Mouse (Mus musculus): Measurements from ENCODE around the gene Itgb1bp1. TPM values are rescaled to one million over a fixed set of nuclear protein-coding genes. Genes with fewer than 3 reads are reported as not detected.

Itgb1bp1 gene
- 38.9 and 42.5 TPM in 2 replicates for polyA plus RNA-seq (2015; fragmentation: Nextera tagmentation; extraction: Ambion mirVana)

GRCm38 (mm10) chr12:21286243-21286622 lies at the start of gene Itgb1bp1:
Gene Itgb1bp1, minus strand, starts transcription at chr12:21286284.
- H3K9ac ChIP-seq, result peak within 1 kb of the TSS; percentile 83
- peak within 1 kb of the TSS; percentile 67 for H3K4me2 ChIP-seq
- H3K4me1 ChIP-seq (replicated peaks), result peaks cover 38% of the 10 kb centered on the region
- peak within 1 kb of the TSS; percentile 92 for H3K27ac ChIP-seq (replicated peaks)
- H3K9me3 ChIP-seq, result no peaks in the 10 kb centered on the region
- ATAC-seq (ENCODE audit: low read depth), result peak; percentile 96
- peak within 1 kb of the TSS; percentile 69 for H3K4me3 ChIP-seq
- no peaks in the 10 kb centered on the region for H3K27me3 ChIP-seq
- WGBS, result under 1% methylated on average over 28 of the region's 28 CpGs
- H3K36me3 ChIP-seq, result peaks cover 15% of the 10 kb centered on the region

DNA sequence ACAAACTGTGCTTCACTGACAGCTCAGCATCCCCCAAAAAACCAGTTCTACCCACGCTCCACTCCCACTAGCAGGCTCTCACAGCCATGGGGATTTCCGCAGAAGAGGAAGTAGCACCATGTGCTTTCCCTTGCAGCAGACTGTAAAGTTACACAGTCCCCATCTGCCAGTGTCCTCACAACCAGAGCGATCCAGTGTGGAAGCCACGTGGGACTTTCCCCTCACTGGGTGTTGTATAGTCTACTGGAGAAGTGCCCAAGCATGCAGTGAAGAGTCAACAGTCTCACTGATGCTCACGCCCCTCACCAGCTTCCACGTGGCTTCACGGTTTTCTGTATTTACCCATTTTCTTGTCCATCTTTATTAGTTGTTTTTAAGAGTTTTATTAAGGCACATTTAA lies 49.8 kb upstream of the Itgb1bp1 start:
- Histone ChIP-seq H3K9ac (no peak overlapping the region), H3K4me3 (no peak overlapping the region), H3K36me3 (peaks cover 79% of the 10 kb centered on the region), H3K4me2 (no peak overlapping the region), H3K27me3 (no peaks in the 10 kb centered on the region), H3K27ac (replicated peaks) (no peak overlapping the region), H3K4me1 (replicated peaks) (no peaks in the 10 kb centered on the region), H3K9me3 (no peaks in the 10 kb centered on the region)
- ATAC-seq (ENCODE audit: low read depth), result no peak
- 88% methylated on average over 7 of the region's 7 CpGs for WGBS

DNA sequence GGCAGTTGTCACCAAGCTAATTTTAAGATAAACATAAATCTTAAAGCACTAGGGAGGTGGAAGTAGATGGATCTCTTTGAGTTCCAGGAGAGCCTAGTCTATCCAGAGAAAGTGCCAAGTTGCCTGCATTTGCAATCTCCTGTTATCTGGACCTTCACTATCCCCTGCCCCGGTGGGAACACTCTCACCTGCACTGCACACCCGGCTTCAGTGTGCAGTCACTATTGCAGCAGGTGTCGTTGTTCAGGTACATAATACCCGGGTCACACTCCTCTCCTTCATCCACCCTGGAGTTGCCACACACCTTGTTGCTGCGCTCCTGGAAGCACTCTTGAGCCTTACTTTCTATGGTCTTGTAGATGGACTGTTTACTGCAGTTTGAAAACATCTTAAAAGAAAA lies 47.7 kb upstream of the Itgb1bp1 start:
- H3K36me3 ChIP-seq, result peaks cover 78% of the 10 kb centered on the region
- WGBS, result 97% methylated on average over 5 of the region's 5 CpGs
- H3K4me3 ChIP-seq, result no peak overlapping the region

DNA sequence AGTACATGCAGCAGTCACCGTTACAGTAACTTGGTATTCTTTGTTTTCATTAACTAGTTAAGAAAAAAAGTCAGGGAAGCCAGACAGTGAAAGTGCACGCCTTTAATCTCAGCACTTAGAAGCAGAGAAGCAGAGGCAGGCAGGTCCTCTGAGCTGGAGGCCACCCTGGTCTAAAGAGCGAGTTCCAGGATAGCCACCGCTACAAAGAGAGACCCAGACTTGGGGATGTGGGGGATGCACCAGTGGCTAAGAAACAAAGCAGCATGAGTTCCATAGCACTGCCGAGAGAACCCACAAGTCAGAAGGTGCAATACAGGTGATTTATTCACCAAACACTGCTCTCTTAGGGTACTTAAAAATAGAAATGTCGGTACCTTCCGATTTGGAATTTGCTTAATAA lies 46.9 kb upstream of the Itgb1bp1 start:
- peaks cover 80% of the 10 kb centered on the region for H3K36me3 ChIP-seq
- no peak for ATAC-seq (ENCODE audit: low read depth)
- WGBS, result 94% methylated on average over 7 of the region's 7 CpGs

More for the DNA sequence above, 47.7 kb upstream of the Itgb1bp1 start:
- H3K9me3 ChIP-seq, result no peaks in the 10 kb centered on the region
- H3K9ac ChIP-seq, result no peak overlapping the region
- ATAC-seq (ENCODE audit: low read depth), result no peak
- no peak overlapping the region for H3K4me2 ChIP-seq
- no peaks in the 10 kb centered on the region for H3K27me3 ChIP-seq
- H3K27ac ChIP-seq (replicated peaks), result no peak overlapping the region
- no peaks in the 10 kb centered on the region for H3K4me1 ChIP-seq (replicated peaks)

GRCm38 (mm10) chr12:21331711-21332110 lies 45.6 kb upstream of the Itgb1bp1 start:
- no peak overlapping the region for H3K27ac ChIP-seq (replicated peaks)
- no peaks in the 10 kb centered on the region for H3K9me3 ChIP-seq
- no peak overlapping the region for H3K4me3 ChIP-seq
- peaks cover 87% of the 10 kb centered on the region for H3K36me3 ChIP-seq
- H3K27me3 ChIP-seq, result no peaks in the 10 kb centered on the region
- WGBS, result 66% methylated on average over 6 of the region's 6 CpGs
- H3K9ac ChIP-seq, result no peak overlapping the region
- no peaks in the 10 kb centered on the region for H3K4me1 ChIP-seq (replicated peaks)
- no peak overlapping the region for H3K4me2 ChIP-seq
- ATAC-seq (ENCODE audit: low read depth), result no peak

More for the DNA sequence above, 46.9 kb upstream of the Itgb1bp1 start:
- no peak overlapping the region for H3K9ac ChIP-seq
- no peaks in the 10 kb centered on the region for H3K4me1 ChIP-seq (replicated peaks)
- H3K9me3 ChIP-seq, result no peaks in the 10 kb centered on the region
- no peak overlapping the region for H3K4me2 ChIP-seq
- H3K27ac ChIP-seq (replicated peaks), result no peak overlapping the region
- H3K4me3 ChIP-seq, result no peak overlapping the region
- H3K27me3 ChIP-seq, result no peaks in the 10 kb centered on the region

DNA sequence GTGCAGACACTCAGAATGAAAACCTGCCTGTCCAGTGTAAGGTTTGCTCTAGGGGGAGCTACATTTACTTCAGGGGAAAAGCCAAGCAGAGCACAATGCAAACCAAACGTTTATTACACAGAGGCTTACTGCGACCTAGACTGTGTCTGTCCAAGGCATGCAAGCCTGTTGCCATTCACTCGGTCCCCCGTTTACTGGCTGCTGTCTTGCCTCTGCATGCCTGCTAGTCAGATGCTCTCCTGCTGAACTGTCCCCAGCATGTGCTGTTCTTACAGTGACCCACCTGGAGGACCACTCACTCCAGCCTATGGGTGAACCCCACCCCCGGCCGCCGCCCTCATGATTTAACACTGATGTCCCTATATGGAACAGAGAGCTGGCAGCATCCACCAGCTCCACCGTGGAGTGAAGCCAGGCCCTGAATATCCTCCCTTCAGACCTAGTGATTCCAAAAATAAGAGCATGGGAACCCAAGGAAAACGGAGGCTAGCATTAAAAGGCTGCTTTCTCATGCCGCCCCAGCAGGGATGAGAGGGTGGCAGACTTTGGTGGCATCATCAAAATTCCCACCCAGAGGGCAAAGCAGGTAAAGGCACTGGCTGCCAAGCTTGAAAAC lies 45.0 kb upstream of the Itgb1bp1 start:
- Histone ChIP-seq H3K4me2 (no peak overlapping the region), H3K36me3 (peaks cover 87% of the 10 kb centered on the region), H3K27me3 (no peaks in the 10 kb centered on the region), H3K9ac (no peak overlapping the region), H3K4me1 (replicated peaks) (no peaks in the 10 kb centered on the region), H3K4me3 (no peak overlapping the region), H3K9me3 (no peaks in the 10 kb centered on the region), H3K27ac (replicated peaks) (no peak overlapping the region)
- 95% methylated on average over 10 of the region's 10 CpGs for WGBS
- ATAC-seq (ENCODE audit: low read depth), result no peak

DNA sequence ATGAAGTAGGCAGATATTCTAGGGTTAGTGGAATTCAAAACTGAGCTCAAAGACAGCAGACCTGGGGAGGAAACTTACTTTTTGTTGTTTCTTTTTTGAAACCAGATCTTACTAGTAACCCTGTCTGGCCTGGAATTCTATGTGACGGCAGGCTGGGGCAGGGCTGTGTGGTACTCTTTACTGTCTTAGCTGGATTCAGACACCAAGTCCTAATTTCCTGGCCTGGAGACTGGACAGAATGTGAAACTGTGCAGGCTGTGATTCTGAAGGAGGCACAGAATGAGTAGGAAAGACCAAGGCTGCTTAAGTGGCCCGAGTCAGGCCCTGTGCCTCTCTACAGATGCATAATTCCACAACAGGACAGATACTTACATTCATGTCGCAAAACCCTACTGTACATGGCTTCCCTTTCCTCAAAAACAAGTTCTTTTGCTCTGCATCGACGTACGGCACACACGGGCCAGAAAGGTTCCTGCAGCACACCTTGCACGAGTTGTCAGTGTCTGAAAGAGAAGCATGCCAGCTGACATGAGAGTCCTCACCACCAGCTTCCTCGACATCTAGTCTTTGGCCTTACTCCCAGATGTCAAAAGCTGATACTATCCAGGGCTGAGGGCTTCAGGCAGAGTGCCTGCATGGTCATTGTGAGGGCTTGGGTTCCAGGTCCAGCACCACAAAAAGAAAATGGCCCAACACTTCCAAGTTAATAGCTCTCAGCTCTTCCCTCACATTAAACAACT lies 43.7 kb upstream of the Itgb1bp1 start:
- Histone ChIP-seq H3K36me3 (peaks cover 87% of the 10 kb centered on the region), H3K27ac (replicated peaks) (no peak overlapping the region), H3K4me3 (no peak overlapping the region), H3K27me3 (no peaks in the 10 kb centered on the region), H3K9ac (no peak overlapping the region), H3K9me3 (no peaks in the 10 kb centered on the region), H3K4me2 (no peak overlapping the region), H3K4me1 (replicated peaks) (no peaks in the 10 kb centered on the region)
- 95% methylated on average over 9 of the region's 9 CpGs for WGBS
- no peak for ATAC-seq (ENCODE audit: low read depth)

DNA sequence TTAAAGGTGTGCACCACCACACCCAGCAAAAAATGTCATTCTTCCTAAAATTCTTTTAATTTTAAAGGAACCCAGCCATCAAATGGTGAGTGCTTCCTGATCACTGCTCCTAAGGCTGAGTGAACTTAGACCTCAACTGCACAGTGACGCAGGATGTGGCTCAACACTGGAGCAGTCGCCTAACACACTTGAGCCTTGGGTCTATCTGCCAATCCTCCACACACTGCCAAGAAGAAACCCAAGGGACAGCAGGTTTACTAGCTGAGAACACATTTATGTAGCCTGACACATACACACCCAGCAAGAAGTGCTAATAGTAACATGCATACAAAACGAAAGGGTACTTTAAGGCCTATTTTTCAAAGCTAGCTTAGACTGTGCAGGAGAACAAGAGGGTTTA lies 40.2 kb upstream of the Itgb1bp1 start:
- H3K27ac ChIP-seq (replicated peaks), result no peak overlapping the region
- 90% methylated on average over 3 of the region's 3 CpGs for WGBS
- no peak overlapping the region for H3K4me2 ChIP-seq
- H3K4me1 ChIP-seq (replicated peaks), result no peaks in the 10 kb centered on the region
- H3K4me3 ChIP-seq, result no peak overlapping the region
- H3K9ac ChIP-seq, result no peak overlapping the region
- peaks cover 85% of the 10 kb centered on the region for H3K36me3 ChIP-seq
- H3K9me3 ChIP-seq, result no peaks in the 10 kb centered on the region
- ATAC-seq (ENCODE audit: low read depth), result no peak
- no peaks in the 10 kb centered on the region for H3K27me3 ChIP-seq

GRCm38 (mm10) chr12:21325266-21325665 lies 39.2 kb upstream of the Itgb1bp1 start:
- Histone ChIP-seq H3K9ac (no peak overlapping the region), H3K36me3 (peaks cover 84% of the 10 kb centered on the region)

DNA sequence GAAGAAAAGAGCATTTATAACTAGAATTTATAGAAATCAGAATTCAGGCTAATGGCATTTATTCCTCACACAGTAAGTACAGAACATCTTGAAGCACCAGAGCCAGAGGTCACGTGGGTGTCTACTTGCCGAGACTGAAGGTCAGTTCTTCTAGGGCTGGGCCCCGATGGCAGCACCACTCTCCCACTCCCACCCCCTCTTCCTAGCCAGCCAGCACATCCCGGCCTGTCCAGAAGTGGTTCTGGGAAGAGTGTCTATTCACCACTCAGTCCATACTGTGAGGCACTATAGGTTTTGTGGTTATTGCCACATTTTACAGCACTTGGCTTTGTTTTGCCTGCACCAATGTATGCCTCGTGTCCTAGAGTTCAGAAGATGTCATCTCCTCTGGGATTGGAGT lies 38.0 kb upstream of the Itgb1bp1 start:
- WGBS, result 42% methylated on average over 5 of the region's 5 CpGs
- no peak overlapping the region for H3K4me2 ChIP-seq
- no peaks in the 10 kb centered on the region for H3K4me1 ChIP-seq (replicated peaks)
- H3K9me3 ChIP-seq, result no peaks in the 10 kb centered on the region
- H3K36me3 ChIP-seq, result peaks cover 77% of the 10 kb centered on the region
- H3K27me3 ChIP-seq, result no peaks in the 10 kb centered on the region
- H3K4me3 ChIP-seq, result no peak overlapping the region
- no peak overlapping the region for H3K9ac ChIP-seq
- ATAC-seq (ENCODE audit: low read depth), result no peak
- H3K27ac ChIP-seq (replicated peaks), result no peak overlapping the region

More at GRCm38 (mm10) chr12:21325266-21325665, 39.2 kb upstream of the Itgb1bp1 start:
- no peak for ATAC-seq (ENCODE audit: low read depth)
- Histone ChIP-seq H3K4me3 (no peak overlapping the region), H3K27me3 (no peaks in the 10 kb centered on the region), H3K27ac (replicated peaks) (no peak overlapping the region), H3K4me1 (replicated peaks) (no peaks in the 10 kb centered on the region), H3K9me3 (no peaks in the 10 kb centered on the region), H3K4me2 (no peak overlapping the region)
- 89% methylated on average over 8 of the region's 8 CpGs for WGBS

GRCm38 (mm10) chr12:21322856-21323255 lies 36.8 kb upstream of the Itgb1bp1 start:
- no peaks in the 10 kb centered on the region for H3K4me1 ChIP-seq (replicated peaks)
- no peak overlapping the region for H3K4me2 ChIP-seq
- no peaks in the 10 kb centered on the region for H3K27me3 ChIP-seq
- no peak for ATAC-seq (ENCODE audit: low read depth)
- WGBS, result 84% methylated on average over 9 of the region's 9 CpGs
- peaks cover 65% of the 10 kb centered on the region for H3K36me3 ChIP-seq
- H3K9ac ChIP-seq, result no peak overlapping the region
- no peaks in the 10 kb centered on the region for H3K9me3 ChIP-seq
- H3K27ac ChIP-seq (replicated peaks), result no peak overlapping the region
- H3K4me3 ChIP-seq, result no peak overlapping the region

GRCm38 (mm10) chr12:21322296-21322695 lies 36.2 kb upstream of the Itgb1bp1 start:
- WGBS, result 91% methylated on average over 4 of the region's 4 CpGs
- H3K4me3 ChIP-seq, result no peak overlapping the region
- peaks cover under 1% of the 10 kb centered on the region for H3K4me1 ChIP-seq (replicated peaks)
- no peaks in the 10 kb centered on the region for H3K27me3 ChIP-seq
- no peak overlapping the region for H3K9ac ChIP-seq
- H3K9me3 ChIP-seq, result no peaks in the 10 kb centered on the region
- H3K36me3 ChIP-seq, result peaks cover 60% of the 10 kb centered on the region
- ATAC-seq (ENCODE audit: low read depth), result no peak
- no peak overlapping the region for H3K27ac ChIP-seq (replicated peaks)
- H3K4me2 ChIP-seq, result no peak overlapping the region

All from neural tube, embryonic 13.5 days (tissue).